ENCODE assay signal across 28 mouse cellular contexts in genomic region chr6:144723530-144724144, GRCm38 (mm10). TPM values are rescaled to one million over a fixed set of nuclear protein-coding genes. Genes with fewer than 3 reads are reported as not detected.
DNase-seq lines count a peak whose midpoint lies in the region; ATAC-seq lines count a peak whose summit lies in the region.
"Had no signal": no experiment of that assay in that cellular context is flagged by ENCODE, and none has a peak within 500 bp of the region (broad histone marks: within the 10 kb centered on the region; RNA-seq: fewer than 3 reads in every experiment).

No protein-coding gene starts in this region.

- no peaks in the 10 kb centered on the region for H3K9me3 ChIP-seq in hindbrain, embryonic 10.5 days
- no peaks in the 10 kb centered on the region for H3K9me3 ChIP-seq in hindbrain, embryonic 14.5 days (ENCODE audit: control insufficient read depth, low read length)
- H3K9me3 ChIP-seq in midbrain, embryonic 15.5 days = no peaks in the 10 kb centered on the region
- H3K9me3 ChIP-seq: embryonic facial prominence, embryonic 15.5 days; forebrain, embryonic 13.5 days; heart, embryonic 12.5 days; intestine, embryonic 15.5 days; limb, embryonic 12.5 days; lung, embryonic 15.5 days; midbrain, embryonic 10.5 days; neural tube, embryonic 13.5 days had no signal

- 70% methylated on average over 12 of the region's 12 CpGs for WGBS in hindbrain, embryonic 10.5 days
- 87% methylated on average over 12 of the region's 12 CpGs for WGBS in hindbrain, embryonic 14.5 days
- 85% methylated on average over 12 of the region's 12 CpGs for WGBS in midbrain, embryonic 15.5 days

- H3K4me1 ChIP-seq in hindbrain, embryonic 10.5 days (replicated peaks) = 0 out of 2 replicates have a peak, but pooled peaks cover 5% of the 10 kb centered on the region
- no peaks in the 10 kb centered on the region for H3K4me1 ChIP-seq in hindbrain, embryonic 14.5 days (replicated peaks; ENCODE audit: control insufficient read depth, insufficient read depth, low read length)
- no peaks in the 10 kb centered on the region for H3K4me1 ChIP-seq in midbrain, embryonic 15.5 days
- H3K4me1 ChIP-seq: embryonic facial prominence, embryonic 15.5 days; forebrain, embryonic 13.5 days; intestine, embryonic 15.5 days; neural tube, embryonic 13.5 days had no signal

- no peak for ATAC-seq in hindbrain, embryonic 14.5 days (ENCODE audit: low FRiP score)
- peak; percentile 65 for ATAC-seq in granulocyte monocyte progenitor cell, adult 5-6 weeks (replicated peaks; ENCODE audit: poor library complexity, severe bottlenecking)
- peak; percentile 69 for ATAC-seq in megakaryocyte-erythroid progenitor cell, adult 5-6 weeks (replicated peaks; ENCODE audit: low FRiP score, low TSS enrichment, poor library complexity, severe bottlenecking)
- ATAC-seq in midbrain, embryonic 15.5 days (replicated peaks) = no peak
- ATAC-seq: CD4-positive, CD25-positive, alpha-beta regulatory T cell, adult 4 months; forebrain, embryonic 13.5 days; hindbrain, postnatal 0 days; intestine, embryonic 15.5 days had no signal

- H3K27ac ChIP-seq in hindbrain, embryonic 10.5 days = no peak overlapping the region
- H3K27ac ChIP-seq in hindbrain, embryonic 14.5 days = no peak overlapping the region
- H3K27ac ChIP-seq in midbrain, embryonic 15.5 days = no peak overlapping the region
- H3K27ac ChIP-seq: embryonic facial prominence, embryonic 15.5 days; forebrain, embryonic 13.5 days; heart, adult 2 months; hindbrain, postnatal 0 days; intestine, embryonic 15.5 days; limb, embryonic 12.5 days; lung, embryonic 15.5 days; midbrain, embryonic 10.5 days; neural tube, embryonic 13.5 days had no signal

- no peaks in the 10 kb centered on the region for H3K36me3 ChIP-seq in hindbrain, embryonic 10.5 days
- H3K36me3 ChIP-seq in hindbrain, embryonic 14.5 days (replicated peaks; ENCODE audit: control insufficient read depth, insufficient read depth) = no peaks in the 10 kb centered on the region
- no peaks in the 10 kb centered on the region for H3K36me3 ChIP-seq in midbrain, embryonic 15.5 days (replicated peaks)
- H3K36me3 ChIP-seq: embryonic facial prominence, embryonic 15.5 days; heart, embryonic 12.5 days; intestine, embryonic 15.5 days; limb, embryonic 12.5 days; lung, embryonic 15.5 days; midbrain, embryonic 10.5 days; neural tube, embryonic 13.5 days had no signal

- peak; percentile 29 for DNase-seq in hindbrain, embryonic 10.5 days (ENCODE audit: low spot score)
- DNase-seq in hindbrain, embryonic 14.5 days (ENCODE audit: low spot score) = no peak
- DNase-seq in embryo, embryonic 10.5 days (ENCODE audit: low spot score) = peak; percentile 55
- DNase-seq in cerebellum, postnatal 14 days = no peak
- DNase-seq: adrenal gland, postnatal 25 days; cerebellum, adult 11-12 months; cerebellum, adult 9-11 months; gastrocnemius, postnatal 25 days; heart, adult 2 months; kidney, adult 2 months; kidney, postnatal 4 days; layer of hippocampus, adult 9-11 months; lung, postnatal 36 days; right cerebral cortex, postnatal 4 days; thymus, adult 2 months had no signal

- no peak overlapping the region for H3K9ac ChIP-seq in hindbrain, embryonic 14.5 days
- no peak overlapping the region for H3K9ac ChIP-seq in midbrain, embryonic 15.5 days
- H3K9ac ChIP-seq: embryonic facial prominence, embryonic 15.5 days; forebrain, embryonic 13.5 days; heart, embryonic 12.5 days; intestine, embryonic 15.5 days; limb, embryonic 12.5 days; lung, embryonic 15.5 days; neural tube, embryonic 13.5 days had no signal

- H3K27me3 ChIP-seq in hindbrain, embryonic 10.5 days (ENCODE audit: insufficient read depth, poor library complexity, severe bottlenecking) = no peaks in the 10 kb centered on the region
- no peaks in the 10 kb centered on the region for H3K27me3 ChIP-seq in hindbrain, embryonic 14.5 days (ENCODE audit: control insufficient read depth, insufficient read depth, low read length)
- no peaks in the 10 kb centered on the region for H3K27me3 ChIP-seq in midbrain, embryonic 15.5 days (replicated peaks)
- H3K27me3 ChIP-seq: embryonic facial prominence, embryonic 15.5 days; forebrain, embryonic 13.5 days; heart, embryonic 12.5 days; intestine, embryonic 15.5 days; limb, embryonic 12.5 days; lung, embryonic 15.5 days; neural tube, embryonic 13.5 days had no signal

- H3K4me3 ChIP-seq in hindbrain, embryonic 10.5 days = no peak overlapping the region
- H3K4me3 ChIP-seq in hindbrain, embryonic 14.5 days (replicated peaks; ENCODE audit: low read length) = no peak overlapping the region
- H3K4me3 ChIP-seq in midbrain, embryonic 15.5 days = no peak overlapping the region
- H3K4me3 ChIP-seq: embryonic facial prominence, embryonic 15.5 days; forebrain, embryonic 13.5 days; heart, adult 2 months; heart, embryonic 12.5 days; intestine, embryonic 15.5 days; limb, embryonic 12.5 days; lung, embryonic 15.5 days; midbrain, embryonic 10.5 days; neural tube, embryonic 13.5 days had no signal

- H3K4me2 ChIP-seq in hindbrain, embryonic 14.5 days (replicated peaks) = no peak overlapping the region
- no peak overlapping the region for H3K4me2 ChIP-seq in midbrain, embryonic 15.5 days
- H3K4me2 ChIP-seq: embryonic facial prominence, embryonic 15.5 days; forebrain, embryonic 13.5 days; heart, embryonic 12.5 days; intestine, embryonic 15.5 days; limb, embryonic 12.5 days; lung, embryonic 15.5 days; neural tube, embryonic 13.5 days had no signal

RNA-seq across cellular contexts. Expression of gene Sox5, which starts 58.1 kb away (rescaled TPM):
- 30.6 and 32.1 TPM in 2 replicates for polyA plus RNA-seq in hindbrain, embryonic 10.5 days (2016; fragmentation: Nextera tagmentation; extraction: Ambion mirVana)
- 23.9 and 27.0 TPM in 2 replicates for polyA plus RNA-seq in hindbrain, embryonic 14.5 days (2014; fragmentation: Nextera tagmentation; extraction: Ambion mirVana)
- not detected in 2 replicates for total RNA-seq in granulocyte monocyte progenitor cell, adult 5-6 weeks (2014; fragmentation: Nextera tagmentation)
- 0.04 TPM in 1 of 2 replicates, not detected in the other for total RNA-seq in granulocyte monocyte progenitor cell, adult 5-6 weeks (2017)
- total RNA-seq in megakaryocyte-erythroid progenitor cell, adult 5-6 weeks (2014; fragmentation: Nextera tagmentation) = 1.7 and 9.1 TPM in 2 replicates
- 3.8 and 4.7 TPM in 2 replicates for total RNA-seq in megakaryocyte-erythroid progenitor cell, adult 5-6 weeks (2017)
- 47.5 and 49.3 TPM in 2 replicates for polyA plus RNA-seq in midbrain, embryonic 15.5 days (2015; fragmentation: Nextera tagmentation; extraction: Ambion mirVana)

Comparison
In these comparisons a context has a peak if more than half of its experiments do, and no peak if none do; other contexts are left out.
1. DNase-seq: peak in hindbrain, embryonic 10.5 days (single experiment) and embryo, embryonic 10.5 days (single experiment); none in hindbrain, embryonic 14.5 days (single experiment) and cerebellum, postnatal 14 days (0 of 2).
2. ATAC-seq: peak in granulocyte monocyte progenitor cell, adult 5-6 weeks (single experiment) and megakaryocyte-erythroid progenitor cell, adult 5-6 weeks (single experiment); none in hindbrain, embryonic 14.5 days (single experiment) and midbrain, embryonic 15.5 days (single experiment).